Mouse (Mus musculus) thymus, adult 2 months (tissue): ENCODE results near the gene AU040320.

Experiments
- CTCF ChIP-seq: fragments of 200-500 bp; IDR thresholded peaks from 2 replicates; pipeline ENCODE4 v1.5.1; 2012; ENCODE audit warnings: mild to moderate bottlenecking, control low read depth, low read length, moderate library complexity, borderline replicate concordance; ENCODE audit not compliant: control insufficient read depth, poor library complexity, insufficient read depth; ENCODE audit errors: extremely low read depth
- POLR2A ChIP-seq: fragments of 200-500 bp; IDR thresholded peaks from 2 replicates; pipeline ENCODE4 v1.6.1; 2012; ENCODE audit warnings: mild to moderate bottlenecking, low read length, control low read depth, moderate library complexity; ENCODE audit not compliant: control insufficient read depth, poor library complexity, insufficient read depth; ENCODE audit errors: extremely low read depth

DNA sequence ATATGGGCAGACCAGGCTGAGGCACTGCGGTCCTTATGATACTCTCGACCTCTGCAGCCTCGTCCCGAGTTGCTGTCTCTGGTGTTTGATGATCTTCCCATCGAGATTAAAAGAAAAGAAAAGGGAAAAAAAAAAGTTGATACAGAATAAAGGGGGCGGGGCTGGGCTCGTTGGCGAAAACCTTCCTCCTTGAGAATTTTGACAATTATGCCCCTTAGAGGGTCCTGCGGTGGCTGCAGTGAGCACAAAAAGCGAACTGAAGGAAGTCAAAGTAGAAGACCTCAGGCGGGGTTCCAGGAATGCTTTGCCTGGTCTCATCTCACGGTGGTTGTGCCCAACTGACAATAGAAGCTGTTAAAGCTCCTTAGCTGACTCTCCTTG lies 877 bp downstream of the AU040320 start:
- no peak for TF ChIP-seq CTCF
- no peak for TF ChIP-seq POLR2A
